Mouse (Mus musculus): Measurements from ENCODE around the gene Tbxa2r.
A peak's percentile ranks its signal among the peaks of the same experiment; 100 is the strongest.

Gene Tbxa2r

DNA sequence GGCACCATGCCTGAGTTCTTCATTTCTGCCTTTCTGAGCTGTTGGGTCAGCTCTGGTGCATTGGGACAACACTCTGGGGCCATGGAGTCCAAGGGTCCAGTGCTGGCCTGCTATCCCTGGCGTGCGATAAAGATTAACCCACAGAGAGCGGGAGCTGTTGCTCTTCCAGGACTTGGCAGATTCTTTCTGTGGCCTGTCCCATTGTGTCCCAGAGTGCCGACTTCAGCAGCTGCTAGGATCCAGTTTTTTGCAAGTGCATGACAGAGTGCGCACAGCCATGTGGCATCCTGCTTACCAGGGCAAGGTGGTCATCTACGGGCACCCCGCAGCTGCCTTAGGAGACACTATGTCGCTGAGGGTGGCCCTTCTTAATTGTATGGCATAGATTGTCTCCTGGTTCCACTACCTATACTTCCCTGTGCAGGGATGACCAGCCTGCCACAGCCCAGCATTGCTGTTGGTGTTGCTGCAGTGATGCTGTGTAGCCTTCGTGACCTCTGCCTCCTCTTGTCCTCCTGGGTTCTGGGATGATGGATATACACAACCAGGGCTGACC lies 28.1 kb upstream of the Tbxa2r start:
- no peak for DNase-seq

DNA sequence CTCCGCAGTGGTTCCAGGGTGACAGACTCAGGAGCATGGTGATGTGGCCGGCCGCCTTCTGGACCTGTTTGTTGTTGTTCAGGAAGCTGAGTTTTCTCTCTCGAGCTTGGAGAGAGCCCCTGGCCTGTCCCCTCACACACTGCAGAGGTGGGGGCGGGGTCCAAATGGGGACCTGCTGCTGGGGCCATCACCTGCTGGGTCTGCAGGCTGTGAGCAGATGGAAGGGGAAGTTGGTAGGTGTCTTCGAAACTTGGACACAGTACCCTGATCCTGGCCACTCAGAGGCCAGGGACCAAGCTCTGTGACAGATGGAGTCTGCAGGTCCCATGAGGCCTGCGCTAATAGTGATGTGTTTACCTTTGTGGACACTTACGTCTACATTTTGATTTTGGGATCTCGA lies 27.2 kb upstream of the Tbxa2r start:
- no peak for DNase-seq

DNA sequence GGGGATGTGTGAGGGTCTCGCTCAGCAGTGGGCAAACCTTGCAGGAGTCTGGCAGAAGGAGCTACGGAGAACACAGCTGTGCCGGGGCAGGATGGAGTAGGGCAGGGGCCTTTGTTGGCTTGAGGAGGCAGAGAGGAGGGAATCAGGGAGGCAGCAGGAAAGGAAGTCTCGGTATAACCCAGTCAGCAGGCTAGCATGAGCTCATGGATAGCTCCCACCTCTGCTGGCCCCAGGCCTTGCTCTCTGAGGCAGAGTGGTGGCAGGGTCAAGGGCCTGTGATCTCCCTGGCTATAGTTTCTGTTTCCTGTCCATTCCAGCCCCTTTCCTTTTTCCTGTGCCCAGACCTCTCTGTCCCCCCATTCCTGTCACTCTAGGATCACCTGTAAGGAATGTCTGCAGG lies 26.2 kb upstream of the Tbxa2r start:
- DNase-seq, result no peak

DNA sequence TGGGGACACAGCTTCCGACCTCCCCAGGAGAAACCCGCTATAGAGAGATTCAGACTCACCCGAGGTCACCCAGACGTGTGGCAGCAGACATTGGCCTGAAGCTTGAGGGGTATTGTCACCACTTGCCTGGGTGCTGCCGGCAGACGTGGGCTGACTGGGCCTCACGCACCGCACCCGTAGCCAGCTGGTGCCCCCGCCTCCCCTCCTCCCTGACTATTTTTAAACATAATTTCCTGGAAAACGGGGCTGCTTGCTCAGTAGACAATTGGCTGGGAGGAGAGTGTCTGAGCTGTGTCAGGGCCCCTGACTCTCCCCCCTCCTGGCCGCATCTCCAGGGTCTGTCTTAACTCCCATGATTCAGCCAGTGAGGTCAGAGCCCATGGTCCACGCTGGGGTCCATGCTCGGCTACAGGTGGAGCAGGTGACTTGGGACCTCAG lies 25.7 kb upstream of the Tbxa2r start:
- peak; percentile 40 for DNase-seq

DNA sequence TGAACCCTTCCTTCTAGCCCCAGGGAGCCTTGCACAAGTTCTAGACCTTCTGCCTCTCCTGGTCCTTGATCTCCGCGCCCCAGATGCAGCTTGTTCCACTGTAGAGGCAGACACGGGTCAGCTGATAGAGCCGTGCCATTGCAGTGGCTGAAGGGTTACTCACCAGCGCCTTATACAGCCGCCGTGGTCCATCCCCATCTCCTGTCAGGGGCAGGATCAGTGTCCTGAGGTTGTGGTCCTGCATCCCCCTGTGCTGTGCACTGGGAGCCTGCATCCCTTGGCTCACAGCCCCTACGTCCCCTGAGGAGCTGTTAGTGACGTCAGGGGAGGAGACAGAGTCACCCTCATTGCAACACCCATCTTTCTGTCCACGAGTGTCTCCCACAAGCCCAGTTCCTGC lies 25.3 kb upstream of the Tbxa2r start:
- no peak for DNase-seq

DNA sequence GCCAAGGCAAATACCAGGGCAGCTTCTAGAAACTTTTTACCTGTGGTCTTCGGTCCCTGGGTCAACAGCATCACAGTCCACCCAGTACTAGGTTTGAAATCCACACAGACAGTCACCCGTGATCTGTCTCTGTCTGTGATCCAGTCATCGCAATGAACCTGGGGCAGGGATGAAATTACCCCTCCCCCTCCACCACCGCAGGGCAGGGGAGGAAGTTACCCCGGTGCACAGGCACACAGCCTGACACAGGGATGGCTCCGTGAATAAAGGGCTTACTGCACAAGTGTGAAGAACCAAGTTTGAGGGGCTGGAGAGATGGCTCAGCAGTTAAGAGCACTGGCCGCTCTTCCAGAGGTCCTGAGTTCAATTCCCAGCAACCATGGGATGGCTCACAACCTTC lies 24.8 kb upstream of the Tbxa2r start:
- no peak for DNase-seq

DNA sequence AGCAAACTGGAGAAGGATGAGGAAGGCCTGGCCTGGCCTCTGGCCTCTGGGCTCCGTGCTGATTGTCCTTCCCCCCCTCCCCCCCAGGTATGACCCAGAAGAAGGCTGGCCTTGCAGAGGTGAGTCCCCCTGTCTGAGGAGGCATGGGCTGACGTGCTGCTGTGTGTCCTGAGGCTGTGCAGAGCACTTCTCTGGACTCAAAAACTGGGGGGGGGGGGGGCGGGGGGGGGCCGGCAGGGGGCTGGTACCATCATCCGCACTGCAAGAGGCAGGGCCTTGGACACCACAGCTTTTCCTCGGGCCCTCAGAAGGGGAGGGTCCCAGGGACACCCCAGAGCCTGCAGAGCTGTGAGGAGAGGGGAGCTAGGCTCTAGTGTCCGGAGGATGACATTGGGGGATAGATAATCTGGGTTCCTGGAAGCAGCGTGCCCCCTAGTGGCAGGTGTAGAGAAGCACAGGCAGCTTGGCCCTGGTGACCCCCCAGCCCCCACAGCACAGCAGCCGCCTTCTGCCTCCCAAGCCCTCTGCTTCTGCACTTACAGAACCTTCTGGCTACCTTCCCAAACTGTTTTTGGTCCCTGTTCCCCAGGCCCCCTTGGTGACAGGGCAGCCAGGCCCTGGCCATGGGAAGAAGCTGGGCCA lies 23.8 kb upstream of the Tbxa2r start:
- peak; percentile 69 for DNase-seq

DNA sequence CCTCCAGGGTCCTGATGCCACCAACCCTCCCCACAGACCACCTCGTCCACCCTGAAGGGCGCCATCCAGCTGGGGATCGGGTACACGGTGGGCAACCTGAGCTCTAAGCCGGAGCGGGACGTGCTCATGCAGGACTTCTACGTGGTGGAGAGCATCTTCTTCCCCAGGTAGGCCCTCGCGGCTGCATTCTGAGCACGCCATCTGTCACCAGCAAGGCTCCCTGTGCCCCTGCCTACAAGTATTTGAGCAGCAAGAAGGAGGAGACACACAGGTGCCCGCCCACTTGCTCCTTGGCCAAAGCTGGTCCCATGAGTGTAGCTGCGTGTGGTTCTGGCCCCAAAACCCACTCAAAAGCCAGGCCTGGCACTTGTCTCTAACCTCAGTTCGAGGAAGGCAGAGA lies 22.9 kb upstream of the Tbxa2r start:
- no peak for DNase-seq

DNA sequence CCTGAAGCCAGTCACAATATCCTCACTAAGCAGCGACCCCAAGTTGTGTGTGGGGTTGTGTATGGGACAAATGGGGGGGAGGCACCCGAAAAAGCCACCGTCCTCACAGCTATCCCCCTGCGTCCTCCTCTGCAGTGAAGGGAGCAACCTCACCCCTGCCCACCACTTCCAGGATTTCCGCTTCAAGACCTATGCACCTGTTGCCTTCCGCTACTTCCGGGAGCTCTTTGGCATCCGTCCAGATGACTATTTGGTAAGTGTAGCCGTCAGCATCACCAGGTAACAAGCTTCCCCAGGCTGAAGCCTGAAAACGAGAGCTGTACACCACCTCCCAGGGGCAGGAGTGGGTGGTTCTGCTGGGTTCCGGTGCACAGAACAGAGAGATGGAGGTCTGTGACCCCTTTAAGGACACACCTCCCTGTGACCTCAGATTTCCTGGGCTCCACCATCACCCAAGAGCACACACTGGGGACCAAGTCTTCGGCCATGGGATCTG lies 22.3 kb upstream of the Tbxa2r start:
- DNase-seq, result no peak

DNA sequence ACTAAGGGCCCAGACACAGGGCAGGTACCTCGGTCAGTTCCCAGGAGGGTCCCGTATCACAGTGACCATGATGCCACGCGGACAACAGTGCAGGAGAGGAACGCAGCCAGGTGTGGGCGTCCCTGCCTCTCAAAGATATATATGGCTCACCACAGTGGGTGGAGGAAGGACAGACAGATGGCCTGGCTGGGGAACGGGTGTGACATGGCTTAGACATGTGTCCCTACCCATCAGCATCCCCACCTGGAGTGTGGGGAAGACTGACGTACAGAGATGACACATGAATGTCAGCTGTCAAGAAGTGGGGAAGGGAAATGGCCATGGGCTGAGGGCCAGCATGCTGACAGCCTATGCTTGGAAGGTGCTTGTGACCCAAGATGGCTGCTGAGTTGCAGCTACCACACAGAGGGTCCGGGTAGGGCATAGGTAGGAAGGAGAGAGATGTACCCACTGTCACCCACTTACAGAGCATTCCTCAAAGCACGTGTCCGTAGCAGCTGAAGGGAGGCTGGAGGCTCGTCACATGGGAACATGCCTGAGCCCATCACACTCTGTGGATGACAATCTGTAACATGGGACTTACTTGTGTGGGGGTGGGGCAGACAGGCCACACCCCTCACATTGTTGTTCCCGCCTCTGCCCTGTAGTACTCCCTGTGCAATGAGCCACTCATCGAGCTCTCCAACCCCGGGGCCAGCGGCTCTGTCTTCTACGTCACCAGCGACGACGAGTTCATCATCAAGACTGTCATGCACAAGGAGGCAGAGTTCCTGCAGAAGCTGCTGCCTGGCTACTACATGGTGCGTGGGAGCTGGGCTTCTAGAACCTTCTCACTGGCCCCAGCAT lies 21.5 kb upstream of the Tbxa2r start:
- no peak for DNase-seq

DNA sequence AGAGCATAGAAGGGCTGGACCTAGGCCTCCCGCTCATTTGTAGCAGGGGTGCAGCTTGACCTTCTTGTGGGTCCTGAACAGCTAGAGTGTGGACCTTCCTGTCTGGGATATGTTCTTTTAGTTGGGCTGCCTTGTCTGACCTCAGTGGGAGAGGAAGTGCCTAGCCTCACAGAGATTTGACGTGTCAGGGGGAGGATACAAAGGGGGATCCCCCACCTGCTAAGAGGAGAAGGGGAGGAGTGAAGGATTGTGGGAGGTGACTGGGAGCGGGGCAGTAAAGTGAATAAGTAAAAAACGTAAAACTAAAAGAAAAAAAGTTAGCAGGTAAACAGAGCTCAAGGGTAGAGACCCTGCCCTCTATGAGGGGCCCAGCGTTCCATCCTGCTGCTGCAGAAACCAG lies 19.0 kb upstream of the Tbxa2r start:
- DNase-seq, result no peak

DNA sequence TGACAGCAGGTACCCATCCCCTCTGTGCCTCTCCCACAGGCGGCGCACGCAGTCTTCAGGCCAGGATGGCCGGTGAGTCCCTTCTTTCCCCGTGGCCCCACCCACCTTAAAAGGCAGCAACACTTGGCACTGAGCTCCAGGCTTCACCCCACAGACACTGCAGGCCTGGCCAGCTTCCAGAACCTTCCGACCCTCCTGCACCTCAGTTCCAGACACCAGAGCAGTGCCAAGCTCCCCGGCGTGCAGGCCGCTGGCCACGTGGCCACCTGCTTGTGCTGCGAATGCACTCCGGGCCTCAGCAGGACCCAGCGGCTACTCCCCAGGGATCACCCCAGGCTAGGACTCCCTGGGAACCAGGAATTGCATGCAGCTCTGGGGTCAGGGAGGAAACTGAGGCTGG lies 14.9 kb upstream of the Tbxa2r start:
- no peak for DNase-seq

DNA sequence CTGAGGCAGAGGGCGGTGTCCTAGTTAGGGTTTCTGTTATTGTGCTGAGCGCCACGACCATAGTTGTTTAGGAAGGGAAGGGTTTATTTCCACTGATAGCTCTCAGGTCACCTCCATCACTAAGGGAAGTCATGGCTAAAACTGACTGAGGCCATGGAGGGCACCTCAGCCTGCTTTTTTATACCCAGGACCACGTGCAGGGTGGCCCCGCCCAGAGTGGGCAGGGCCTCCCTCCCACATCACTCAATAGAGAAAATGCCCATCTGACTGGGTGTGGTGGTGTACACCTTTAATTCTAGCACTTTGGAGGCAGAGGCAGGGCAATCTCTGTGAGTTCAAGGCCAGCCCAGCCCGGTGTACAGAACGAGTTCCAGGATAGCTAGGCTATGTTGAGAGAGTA lies 14.3 kb upstream of the Tbxa2r start:
- DNase-seq, result no peak

DNA sequence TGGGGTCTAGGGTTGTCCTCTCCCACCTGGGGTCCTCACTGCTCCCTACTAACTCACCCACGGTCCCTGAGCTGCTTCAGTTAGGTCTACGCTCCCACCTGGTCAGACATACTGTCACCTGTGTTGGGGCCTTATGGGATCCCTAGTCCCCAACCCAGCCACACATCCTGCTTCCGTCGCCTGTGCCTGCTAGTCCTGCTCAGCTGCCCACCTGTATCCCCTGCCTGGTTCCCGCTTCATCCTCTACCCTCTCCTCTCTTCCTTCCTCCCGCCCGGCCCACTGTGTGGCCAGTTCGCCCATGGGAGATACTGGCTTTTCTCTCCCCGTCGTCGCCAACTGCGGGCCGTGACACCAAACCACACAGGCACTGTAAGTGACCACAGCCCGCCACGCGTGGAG lies 12.9 kb upstream of the Tbxa2r start:
- DNase-seq, result no peak

DNA sequence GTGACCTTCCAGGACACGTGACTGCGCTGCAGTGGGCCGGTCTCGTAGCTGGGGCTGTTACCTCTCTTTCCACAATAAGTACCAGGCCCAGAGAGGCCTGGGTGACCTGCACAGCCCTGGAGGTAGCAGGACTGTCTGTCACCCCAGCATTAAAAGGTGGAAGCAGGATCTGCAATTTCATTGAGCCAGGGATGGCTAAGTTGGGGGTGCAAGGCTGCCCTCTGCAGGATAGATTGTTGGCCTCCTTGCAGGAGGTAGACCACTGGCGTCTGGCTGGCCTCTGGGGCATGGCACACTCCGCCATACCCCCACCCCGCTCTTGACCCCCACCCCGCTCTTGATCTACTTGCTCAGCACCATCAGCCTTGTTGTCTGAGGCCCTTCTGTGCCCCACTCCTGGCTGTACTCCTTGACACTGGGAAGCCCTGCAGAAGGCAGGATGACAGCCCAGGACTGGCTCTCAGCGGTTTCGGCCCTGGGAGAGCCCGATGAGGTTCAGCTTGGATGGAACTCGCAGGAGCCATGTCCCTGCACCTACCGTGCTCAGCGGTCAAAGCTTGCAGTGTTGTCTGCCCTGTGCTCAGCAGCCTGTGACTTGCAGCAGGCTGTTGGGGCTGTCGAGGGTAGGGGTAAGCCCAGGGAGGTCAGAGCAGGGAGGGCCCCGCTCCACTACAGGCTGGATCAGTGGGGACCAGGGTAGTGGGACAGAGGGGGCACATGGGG lies 12.0 kb upstream of the Tbxa2r start:
- DNase-seq, result peak; percentile 52

DNA sequence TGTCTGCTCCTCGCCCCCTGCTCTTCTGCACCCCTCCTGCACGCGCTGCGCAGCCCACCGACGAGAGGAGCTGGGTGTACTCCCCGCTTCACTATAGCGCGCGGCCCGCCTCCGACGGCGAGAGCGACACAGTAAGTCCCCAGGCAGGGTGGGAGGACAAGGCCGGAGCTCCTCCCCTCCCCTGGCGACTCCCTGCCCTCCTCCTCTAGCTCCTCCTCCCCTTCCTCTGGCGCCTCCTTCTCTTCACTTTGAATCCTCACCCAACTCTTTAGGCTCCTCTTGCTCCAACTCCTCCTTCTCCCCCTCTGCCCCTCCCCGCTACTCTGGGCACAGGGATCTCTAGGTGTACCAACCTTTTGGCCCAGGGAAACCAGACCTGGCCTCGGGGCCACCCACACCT lies 11.3 kb upstream of the Tbxa2r start:
- DNase-seq, result peak; percentile 69

DNA sequence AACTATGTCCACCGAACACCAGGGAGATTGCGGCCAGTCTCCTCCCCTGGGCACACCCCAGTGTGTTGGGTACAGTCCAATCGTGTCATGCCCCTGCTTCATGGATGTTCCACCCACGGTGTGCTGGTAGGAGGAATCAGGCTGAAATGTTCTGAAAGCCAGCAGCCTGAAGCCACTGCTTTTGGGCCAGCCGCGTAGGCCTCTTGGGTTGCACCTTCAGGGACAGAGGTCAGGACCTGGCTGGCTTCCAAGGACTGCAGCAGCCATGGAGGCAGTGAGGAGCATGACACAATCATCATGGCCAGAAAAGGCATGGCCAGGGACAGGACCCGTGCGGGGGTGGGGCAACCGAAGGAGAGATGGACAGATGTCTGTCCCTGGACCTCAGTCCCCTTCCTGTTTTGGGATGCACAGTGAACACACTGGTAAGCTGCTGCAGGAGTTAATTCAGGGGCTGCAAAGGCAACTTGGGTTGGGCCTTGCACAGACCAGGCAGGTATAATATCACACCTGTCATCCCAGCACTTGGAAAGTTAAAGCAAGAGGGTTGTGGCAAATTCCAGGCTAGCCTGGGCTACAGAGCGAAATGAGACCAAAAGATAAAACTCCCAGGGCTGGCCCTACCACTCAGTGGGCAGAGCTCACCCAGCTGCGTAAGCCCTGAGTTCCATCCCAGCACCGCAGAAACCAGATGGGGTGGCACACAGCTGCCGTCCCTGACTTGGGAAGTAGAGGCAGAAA lies 9.8 kb upstream of the Tbxa2r start:
- DNase-seq, result peak; percentile 43

DNA sequence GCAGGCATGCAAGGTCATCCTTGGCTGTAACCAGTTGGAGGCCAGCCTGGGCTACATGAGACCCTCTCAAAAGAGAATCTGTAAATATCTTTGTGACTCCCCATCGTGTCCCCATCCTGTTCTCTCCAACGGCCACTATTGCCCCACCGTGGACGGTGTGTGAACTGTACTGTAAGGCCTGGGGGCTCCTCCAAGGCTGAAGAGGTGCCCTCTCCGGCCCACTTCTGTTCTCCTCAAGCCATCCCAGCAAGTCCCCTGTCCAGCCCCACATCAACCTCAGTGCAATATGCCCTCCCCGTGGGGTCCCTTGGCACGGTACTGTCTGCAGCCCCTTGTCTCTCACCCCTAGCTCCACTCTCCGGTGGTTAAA lies 9.2 kb upstream of the Tbxa2r start:
- DNase-seq, result no peak

DNA sequence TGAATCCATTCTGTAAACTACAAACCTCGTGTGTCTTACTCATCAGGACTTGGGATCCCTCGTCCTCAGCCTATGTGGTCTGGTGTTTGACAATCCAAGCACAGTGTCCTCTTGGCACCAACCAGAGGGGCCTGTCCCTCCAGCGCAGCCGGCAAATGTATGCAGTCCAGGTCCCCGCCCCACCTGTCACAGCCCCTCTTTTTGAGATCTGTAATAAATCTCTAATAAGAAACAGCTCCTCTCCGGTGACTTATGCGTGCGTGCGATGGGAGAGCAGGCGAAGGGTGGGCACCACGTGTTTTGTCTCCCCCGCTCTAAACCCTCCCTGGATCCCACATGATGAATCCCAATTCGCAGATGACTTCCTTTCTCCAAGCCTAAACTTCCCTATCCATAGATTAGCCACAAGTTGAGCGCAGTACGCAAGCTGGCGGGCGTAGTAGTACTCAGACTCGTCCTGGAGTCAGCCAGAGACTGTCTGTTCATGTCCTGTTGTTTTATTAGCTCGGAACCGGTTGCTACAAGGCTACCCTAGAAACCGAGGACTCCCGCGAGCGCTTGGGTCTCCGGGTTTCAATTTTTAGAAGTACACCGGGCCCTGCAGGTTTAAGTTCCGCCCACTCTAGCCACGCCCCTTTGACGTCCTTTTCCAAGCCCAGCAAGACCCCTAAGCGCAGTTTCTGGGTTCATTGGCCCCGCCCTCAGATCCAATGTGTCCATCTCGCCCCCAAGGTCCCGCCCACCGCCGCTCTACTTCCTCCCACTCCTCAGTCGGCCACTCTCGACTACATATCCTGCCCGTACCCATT lies 8.6 kb upstream of the Tbxa2r start:
- DNase-seq, result peak; percentile 96

DNA sequence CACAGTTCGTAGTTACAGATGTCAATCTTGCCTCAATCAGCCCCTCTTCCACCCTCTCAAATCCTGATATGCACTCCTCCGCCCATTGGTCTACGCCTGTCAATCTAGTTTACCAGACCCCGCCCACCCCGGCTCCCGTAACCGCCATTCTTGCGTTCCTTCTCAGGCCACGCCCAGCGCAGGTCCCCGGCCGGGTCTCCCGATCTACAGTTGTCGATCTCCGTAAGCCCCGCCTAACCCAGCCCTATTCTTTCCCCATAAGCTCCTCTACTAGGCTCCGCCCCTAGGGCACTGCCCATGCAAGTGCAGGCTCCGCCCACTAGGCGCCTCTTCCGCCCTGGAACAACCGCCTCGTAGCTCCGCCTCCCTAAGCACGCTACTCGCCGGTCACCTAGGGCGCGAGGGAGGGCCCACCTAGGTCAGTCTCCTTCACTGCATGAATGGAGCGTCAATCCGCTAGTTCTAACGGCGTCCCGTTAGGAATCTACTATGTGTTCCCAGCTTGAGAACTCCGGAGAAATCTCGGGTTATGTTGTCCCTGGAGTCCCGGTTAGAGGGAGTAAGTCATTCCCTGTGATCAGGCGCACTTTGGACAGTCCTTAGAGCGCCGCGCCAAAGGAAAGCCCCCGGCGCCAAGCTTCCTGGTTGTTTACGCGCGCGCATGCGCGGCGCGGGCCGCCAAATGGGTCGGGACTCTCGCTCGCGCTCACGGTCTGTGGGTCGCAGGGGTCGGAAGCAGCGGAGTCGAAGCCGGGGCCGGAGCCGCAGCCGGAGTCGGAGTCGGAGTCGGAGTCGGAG lies 7.8 kb upstream of the Tbxa2r start, which contains the start of gene Cactin:
Cactin (plus strand) TSS at position 554 of the 798 bp plus-strand sequence.
- peak; percentile 100 for DNase-seq

DNA sequence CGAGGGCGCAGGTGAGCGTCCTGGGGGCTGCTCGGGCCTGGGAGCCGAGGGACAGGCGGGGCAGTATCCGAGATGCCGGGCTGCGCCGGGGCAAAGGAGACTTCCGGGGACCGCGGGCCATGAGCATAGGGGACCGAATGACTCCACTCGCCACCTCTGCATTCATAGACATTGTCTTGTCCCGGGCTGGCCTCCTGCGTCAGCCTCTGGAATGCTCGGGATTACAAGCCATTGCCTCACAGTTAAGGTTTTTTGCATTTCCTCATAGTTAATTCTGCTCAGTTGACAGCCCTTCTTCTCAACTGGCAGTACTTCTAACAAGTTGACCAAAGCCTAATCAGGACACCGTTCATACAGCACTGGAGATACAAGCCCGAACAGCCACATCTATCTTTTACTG lies 7.1 kb upstream of the Tbxa2r start:
- no peak for DNase-seq
